Mouse (Mus musculus) layer of hippocampus, postnatal 36 days (tissue): ENCODE results near the gene Mmp17. TPM values are rescaled to one million over a fixed set of nuclear protein-coding genes. Genes with fewer than 3 reads are reported as not detected.

Source experiments
- DNase-seq, 2 experiments: peaks; one replicate each; pipeline ENCODE4 v3.0.0; 2022
- total RNA-seq, 2 experiments: library from RNA; stranded (reverse); gene quantifications; 2 replicates each; pipeline ENCODE4 v1.2.3; 2021

Mmp17 gene
- total RNA-seq, result 100 to 1,000 TPM; 128 to 136 TPM

- DNase-seq, result peak; percentile 91 to 93
Measured at GRCm38 (mm10) chr5:129583761-129584582, at the start of gene Mmp17. TSS of gene Mmp17 (plus strand) at chr5:129584169.

- DNase-seq, result peak; percentile 79 to 82
Measured at GRCm38 (mm10) chr5:129534500-129534899, 49.5 kb upstream of the Mmp17 start.

GRCm38 (mm10) chr5:129535021-129535420, 48.9 kb upstream of the Mmp17 start:
- no peak for DNase-seq

DNA sequence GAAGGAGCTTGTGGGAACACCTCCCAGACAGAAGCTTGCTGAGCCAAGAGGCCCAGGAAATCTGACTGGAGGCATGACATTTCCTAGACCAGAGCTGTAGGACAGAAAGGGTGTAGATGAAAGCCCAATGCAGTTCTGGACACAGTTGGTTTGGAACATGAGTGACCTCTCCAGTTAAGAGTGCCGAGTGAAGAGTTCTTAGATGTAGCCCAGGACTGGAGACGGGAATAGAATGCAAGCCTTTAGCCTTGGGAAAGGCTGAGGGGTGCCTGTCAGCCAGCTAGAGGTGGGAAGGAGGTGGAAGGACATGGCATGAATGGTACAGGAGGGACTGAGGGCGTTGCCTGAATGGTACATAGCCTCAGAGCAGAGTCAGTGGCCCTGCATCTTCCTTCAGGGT, 48.5 kb upstream of the Mmp17 start:
- DNase-seq, result no peak

DNA sequence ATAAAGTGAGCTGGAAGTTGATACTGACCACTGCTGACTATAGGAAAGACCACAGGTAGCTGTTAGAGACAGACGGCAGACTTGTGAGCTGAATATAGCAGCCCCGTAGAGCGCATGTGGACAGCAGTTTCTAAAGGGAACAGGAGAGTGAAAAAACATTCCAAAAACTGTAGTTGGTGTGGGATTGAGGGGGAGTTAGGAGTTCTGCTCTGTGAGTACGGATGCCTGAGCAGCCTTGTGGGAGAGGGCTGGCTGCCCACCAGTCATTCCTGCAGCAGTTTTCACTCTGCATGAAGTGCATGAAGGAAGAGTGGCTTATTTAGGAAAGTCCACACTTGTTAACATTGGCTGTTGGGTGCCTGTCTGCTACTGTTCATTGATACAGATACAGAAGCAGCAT, 45.1 kb upstream of the Mmp17 start:
- no peak for DNase-seq

DNA sequence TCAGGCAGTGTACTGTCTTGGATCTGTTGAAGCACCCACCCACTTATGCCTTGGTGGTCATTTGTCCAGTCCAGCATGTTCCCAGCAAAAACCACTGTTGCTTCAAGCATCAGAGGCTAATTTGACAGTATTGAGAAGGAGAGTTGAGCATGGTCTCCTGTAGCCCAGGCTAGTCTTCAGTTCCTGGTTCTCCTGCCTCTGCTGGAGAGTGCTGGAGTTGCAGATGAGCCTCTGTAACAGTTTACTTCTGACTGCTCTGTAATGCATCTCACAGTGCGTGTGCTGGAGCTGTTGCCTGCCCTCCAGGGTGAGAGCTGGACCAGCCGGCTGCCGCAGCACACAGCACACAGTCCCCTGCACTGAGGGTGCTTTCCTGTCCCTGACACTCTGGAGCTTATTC, 41.7 kb upstream of the Mmp17 start:
- DNase-seq, result no peak

- DNase-seq, result no peak
Measured at GRCm38 (mm10) chr5:129545787-129546186, 38.2 kb upstream of the Mmp17 start.

GRCm38 (mm10) chr5:129549716-129550115, 34.3 kb upstream of the Mmp17 start:
- no peak for DNase-seq

DNA sequence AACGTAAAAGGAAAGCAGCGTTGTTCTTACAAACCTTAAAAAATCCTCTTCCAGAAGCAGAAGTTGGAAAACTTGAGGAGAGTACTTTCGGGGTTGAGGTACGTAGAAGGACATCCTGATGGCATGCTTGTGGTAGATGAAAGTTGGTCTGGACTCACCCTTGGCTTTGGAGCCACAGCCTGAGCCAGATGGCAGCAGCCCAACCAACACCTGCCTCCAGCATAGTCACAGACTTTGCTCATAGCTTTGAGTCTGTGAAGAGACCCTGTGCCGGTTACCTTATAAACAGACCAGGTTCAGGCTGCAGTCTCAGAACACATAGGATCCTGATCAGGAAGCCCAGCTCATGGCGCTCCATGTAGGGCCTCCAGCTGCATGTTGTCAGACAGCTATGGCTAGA, 33.2 kb upstream of the Mmp17 start:
- no peak for DNase-seq

GRCm38 (mm10) chr5:129551991-129552390, 32.0 kb upstream of the Mmp17 start:
- no peak for DNase-seq

- DNase-seq, result no peak
Measured at GRCm38 (mm10) chr5:129553642-129554041, 30.3 kb upstream of the Mmp17 start.

DNA sequence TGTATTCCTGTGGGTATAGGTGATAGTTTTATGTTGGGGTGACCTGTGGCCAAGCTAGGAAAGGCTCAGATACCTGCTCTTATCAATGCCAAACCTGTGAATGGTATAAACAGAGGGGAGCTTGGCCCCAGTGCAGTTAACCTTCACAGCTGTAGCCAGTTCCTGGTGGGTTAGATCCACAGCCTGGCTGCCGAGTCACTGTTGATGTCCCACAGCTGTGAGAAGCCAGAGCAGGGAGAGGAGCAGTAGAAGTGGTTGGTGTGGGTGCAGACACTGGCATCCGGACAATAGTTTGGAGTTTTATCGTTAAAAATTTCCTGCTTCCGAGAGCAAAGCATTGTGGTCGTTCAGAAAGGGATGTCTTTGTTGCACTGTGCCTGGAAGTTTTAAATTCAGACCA, 25.4 kb upstream of the Mmp17 start:
- no peak for DNase-seq

DNA sequence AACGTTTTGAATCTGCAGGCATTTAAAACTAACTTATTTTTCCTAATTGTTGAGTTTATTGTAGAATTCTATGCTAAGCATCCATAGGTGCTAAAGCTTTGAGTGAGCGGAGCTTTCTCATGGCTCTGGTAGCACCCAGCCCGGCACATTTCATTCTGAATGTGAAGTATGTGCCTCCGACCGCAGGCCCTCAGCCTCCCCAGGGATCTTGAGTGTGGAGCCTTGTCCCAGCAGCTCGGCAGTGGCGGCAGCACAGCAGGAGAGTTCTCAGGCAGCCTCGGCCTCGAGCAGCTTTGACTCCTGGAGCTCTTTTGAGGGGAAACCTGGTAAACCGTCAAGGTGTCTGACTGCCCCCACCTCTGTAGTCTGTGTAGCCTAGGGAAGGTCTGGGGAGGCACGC, 24.7 kb upstream of the Mmp17 start:
- DNase-seq, result no peak

DNA sequence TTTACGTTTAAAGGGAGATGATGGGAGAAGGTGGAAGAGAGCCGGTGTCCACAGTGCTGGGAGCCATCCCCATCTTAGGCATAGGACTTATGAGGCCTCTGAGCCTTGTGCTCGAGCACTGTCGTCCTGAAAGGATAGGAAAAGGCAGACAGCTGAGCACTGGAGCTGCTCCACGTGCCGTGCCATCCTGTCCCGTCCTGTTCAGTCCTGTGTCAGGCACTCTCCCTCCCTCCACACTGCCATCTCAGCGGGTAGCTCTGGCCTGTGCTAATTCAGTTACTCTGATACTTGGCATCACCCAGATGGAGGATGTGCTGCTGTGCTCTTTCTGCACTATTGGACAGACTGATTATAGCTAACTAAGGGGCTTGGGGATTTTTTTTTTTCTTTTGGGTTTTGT, 21.6 kb upstream of the Mmp17 start:
- no peak for DNase-seq

- no peak for DNase-seq
Measured at GRCm38 (mm10) chr5:129568596-129568995, 15.4 kb upstream of the Mmp17 start.

DNA sequence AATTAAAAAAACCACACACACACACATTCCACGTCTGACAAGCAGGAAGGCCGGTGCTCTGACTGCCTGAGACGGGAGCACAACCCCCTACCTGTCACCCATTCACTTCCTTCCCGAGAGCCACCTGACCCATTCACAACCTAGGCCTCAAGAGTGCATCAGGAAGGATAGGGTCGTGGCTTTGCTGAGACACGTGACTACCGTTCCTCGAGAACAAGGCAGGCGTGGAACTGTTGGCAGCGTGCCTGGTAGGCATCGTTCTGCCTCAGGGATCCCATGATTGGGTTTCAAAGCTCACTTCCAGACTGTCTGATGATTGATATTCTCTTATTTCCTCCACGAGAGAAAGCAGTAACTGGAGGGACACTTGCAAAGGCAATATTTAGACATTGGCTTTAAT, 5.8 kb upstream of the Mmp17 start:
- DNase-seq, result no peak

DNA sequence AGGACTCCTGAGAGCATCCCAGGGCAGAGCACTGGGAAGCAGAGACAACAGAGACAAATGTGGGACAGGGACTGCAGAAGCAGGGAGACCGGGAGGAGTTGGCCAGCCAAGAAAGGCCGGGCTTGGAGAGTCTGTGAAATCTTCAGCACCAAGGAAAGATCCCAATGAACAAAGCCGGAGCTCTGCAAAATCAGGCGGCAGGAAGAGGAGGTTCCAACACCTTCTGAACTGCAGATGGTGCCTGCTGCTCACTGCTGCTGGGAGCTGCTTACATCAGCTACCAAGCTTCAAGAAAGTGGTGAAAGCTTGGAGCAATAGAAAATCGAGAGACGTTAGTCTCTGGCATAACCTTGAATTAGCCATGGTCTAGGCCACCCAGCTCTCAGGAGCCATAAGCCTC, 3.9 kb upstream of the Mmp17 start:
- DNase-seq, result no peak

- no peak for DNase-seq
Measured at GRCm38 (mm10) chr5:129580572-129580971, 3.4 kb upstream of the Mmp17 start.

DNA sequence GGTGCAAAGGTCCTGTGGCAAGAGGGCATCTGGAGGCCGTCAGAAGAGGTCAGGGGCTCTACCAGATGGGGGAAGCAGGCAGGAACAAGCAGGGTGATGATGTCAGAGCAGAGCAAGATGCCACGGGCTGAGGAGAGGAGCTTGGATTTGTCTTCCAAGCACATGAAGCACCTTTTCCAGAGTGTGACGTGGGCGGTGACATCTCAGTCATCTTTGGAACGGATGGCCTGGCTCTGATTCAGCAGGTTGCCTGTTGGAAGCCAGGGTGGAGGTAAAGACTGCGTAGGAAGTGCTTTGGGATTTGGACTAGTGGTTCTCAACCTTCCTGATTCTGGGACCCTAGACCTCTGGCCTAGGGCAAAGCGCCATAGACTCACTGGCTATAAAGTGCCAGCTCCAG, 3.0 kb upstream of the Mmp17 start:
- DNase-seq, result no peak

- DNase-seq, result no peak
Measured at GRCm38 (mm10) chr5:129583331-129583730, 638 bp upstream of the Mmp17 start.

GRCm38 (mm10) chr5:129584583-129585541, 893 bp downstream of the Mmp17 start:
- DNase-seq, result no peak

- DNase-seq, result peak; percentile 85 to 87
Measured at GRCm38 (mm10) chr5:129586016-129586415, 2.0 kb downstream of the Mmp17 start.

DNA sequence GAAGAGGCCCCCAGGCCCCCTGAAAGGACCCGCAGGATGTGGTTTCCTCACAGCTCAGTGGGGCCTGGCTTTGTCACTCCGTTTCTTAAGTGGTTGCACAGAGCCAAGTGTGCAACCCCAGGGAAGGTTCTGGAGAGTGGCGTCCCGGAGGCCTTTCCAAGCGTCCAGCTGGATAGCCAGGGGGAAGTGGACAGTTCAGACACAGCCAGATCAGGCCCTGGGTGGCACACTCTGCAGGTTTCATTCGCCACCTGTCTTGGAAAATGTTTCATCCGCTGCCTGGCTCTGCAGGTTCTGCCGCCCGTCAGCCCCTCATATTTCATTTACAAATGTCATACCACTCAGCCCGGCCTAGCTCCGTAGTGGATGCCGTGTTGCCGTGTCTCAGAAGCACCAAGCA, 2.5 kb downstream of the Mmp17 start:
- DNase-seq, result no peak

DNA sequence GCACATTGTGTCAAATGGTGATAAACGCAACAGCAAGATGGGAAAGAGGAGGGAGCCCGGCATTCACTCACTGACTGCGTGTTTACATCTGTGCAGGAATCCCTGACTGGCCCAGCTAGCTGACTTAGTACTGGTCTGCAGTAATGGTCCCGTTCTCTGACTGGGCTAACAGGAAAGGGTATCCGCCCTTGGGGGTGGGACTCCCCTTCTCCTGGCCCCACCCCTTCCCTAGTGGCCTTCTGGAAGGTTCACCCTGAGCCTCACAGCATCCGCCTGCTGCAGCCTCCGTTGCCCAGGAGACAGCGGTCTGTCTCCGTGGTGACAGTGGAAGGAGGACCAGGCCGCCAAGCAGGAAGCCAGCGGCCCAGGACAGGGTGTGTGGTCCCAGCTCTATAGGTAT, 6.9 kb downstream of the Mmp17 start:
- DNase-seq, result peak in 1 of 2 experiments; percentile 50
